Mouse (Mus musculus): ENCODE data around the gene Necab2.

Gene Necab2

GRCm38 (mm10) chr8:119428350-119428740 lies 18.2 kb upstream of the Necab2 start:
- in situ Hi-C loops (cut with MboI, MseI): no loop called here

GRCm38 (mm10) chr8:119428766-119429327 lies 17.7 kb upstream of the Necab2 start:
- in situ Hi-C loops (cut with MboI, MseI): no loop called here

GRCm38 (mm10) chr8:119429552-119429951 lies 17.0 kb upstream of the Necab2 start:
- in situ Hi-C loops (cut with MboI, MseI): no loop called here

- in situ Hi-C loops (cut with MboI, MseI): no loop called here
Observed at GRCm38 (mm10) chr8:119430250-119430649, 16.3 kb upstream of the Necab2 start.

- in situ Hi-C loops (cut with MboI, MseI): no loop called here
Observed at GRCm38 (mm10) chr8:119430690-119431089, 15.8 kb upstream of the Necab2 start.

- in situ Hi-C loops (cut with MboI, MseI): no loop called here
Observed at GRCm38 (mm10) chr8:119432372-119432771, 14.1 kb upstream of the Necab2 start.

GRCm38 (mm10) chr8:119433582-119434174 lies 12.8 kb upstream of the Necab2 start, which contains the start of gene Osgin1:
Gene Osgin1 (plus strand): TSS chr8:119434124.
- in situ Hi-C loops (cut with MboI, MseI): no loop called here

- in situ Hi-C loops (cut with MboI, MseI): no loop called here
Observed at GRCm38 (mm10) chr8:119434569-119434968, 11.9 kb upstream of the Necab2 start.

- in situ Hi-C loops (cut with MboI, MseI): no loop called here
Observed at GRCm38 (mm10) chr8:119435527-119435926, 11.0 kb upstream of the Necab2 start.

- in situ Hi-C loops (cut with MboI, MseI): no loop called here
Observed at GRCm38 (mm10) chr8:119436331-119436730, 10.2 kb upstream of the Necab2 start.

GRCm38 (mm10) chr8:119436933-119437332 lies 9.6 kb upstream of the Necab2 start:
- in situ Hi-C loops (cut with MboI, MseI): no loop called here

- in situ Hi-C loops (cut with MboI, MseI): no loop called here
Observed at GRCm38 (mm10) chr8:119437506-119437905, 9.0 kb upstream of the Necab2 start.

GRCm38 (mm10) chr8:119438876-119439275 lies 7.6 kb upstream of the Necab2 start:
- in situ Hi-C loops (cut with MboI, MseI): no loop called here

- in situ Hi-C loops (cut with MboI, MseI): no loop called here
Observed at GRCm38 (mm10) chr8:119439424-119439823, 7.1 kb upstream of the Necab2 start.

GRCm38 (mm10) chr8:119439893-119440249 lies 6.6 kb upstream of the Necab2 start:
- in situ Hi-C loops (cut with MboI, MseI): no loop called here

GRCm38 (mm10) chr8:119440250-119440951 lies 6.1 kb upstream of the Necab2 start:
- in situ Hi-C loops (cut with MboI, MseI): no loop called here

GRCm38 (mm10) chr8:119440952-119441270 lies 5.6 kb upstream of the Necab2 start:
- in situ Hi-C loops (cut with MboI, MseI): no loop called here

GRCm38 (mm10) chr8:119442013-119442412 lies 4.5 kb upstream of the Necab2 start:
- in situ Hi-C loops (cut with MboI, MseI): no loop called here

GRCm38 (mm10) chr8:119442970-119443369 lies 3.5 kb upstream of the Necab2 start:
- in situ Hi-C loops (cut with MboI, MseI): no loop called here

GRCm38 (mm10) chr8:119446990-119447780 lies 666 bp downstream of the Necab2 start:
- in situ Hi-C loops (cut with MboI, MseI): loop anchor here (5.0 kb wide), 1 partner anchor 160 kb away; the partner anchor contains the start of gene Taf1c

GRCm38 (mm10) chr8:119447781-119448170 lies 1.3 kb downstream of the Necab2 start:
- in situ Hi-C loops (cut with MboI, MseI): loop anchor here (5.0 kb wide), 1 partner anchor 160 kb away; the partner anchor contains the start of gene Taf1c

GRCm38 (mm10) chr8:119449627-119450026 lies 3.1 kb downstream of the Necab2 start:
- in situ Hi-C loops (cut with MboI, MseI): loop anchor here (5.0 kb wide), 1 partner anchor 158 kb away; the partner anchor contains the start of gene Taf1c
